In genomic region chr2:59829718-59830117, GRCm38 (mm10) we compare ENCODE assay signal across 9 mouse cellular contexts. TPM values are rescaled to one million over a fixed set of nuclear protein-coding genes. Genes with fewer than 3 reads are reported as not detected.
DNase-seq lines count a peak whose midpoint lies in the region; ATAC-seq lines count a peak whose summit lies in the region.
"Had no signal": no experiment of that assay in that cellular context is flagged by ENCODE, and none has a peak within 500 bp of the region (broad histone marks: within the 10 kb centered on the region; RNA-seq: fewer than 3 reads in every experiment).

No protein-coding gene starts in this region.

- H3K27me3 ChIP-seq in heart, embryonic 10.5 days (ENCODE audit: insufficient read depth, poor library complexity, severe bottlenecking), result no peaks in the 10 kb centered on the region
- no peaks in the 10 kb centered on the region for H3K27me3 ChIP-seq in neural tube, embryonic 11.5 days (ENCODE audit: control insufficient read depth, insufficient read depth, low read length)
- H3K27me3 ChIP-seq in limb, embryonic 12.5 days, result no peaks in the 10 kb centered on the region
- no peaks in the 10 kb centered on the region for H3K27me3 ChIP-seq in stomach, embryonic 15.5 days (replicated peaks)
- H3K27me3 ChIP-seq: liver, embryonic 13.5 days had no signal

- WGBS in heart, embryonic 10.5 days, result 67% methylated on average over 7 of the region's 7 CpGs
- 81% methylated on average over 7 of the region's 7 CpGs for WGBS in neural tube, embryonic 11.5 days
- WGBS in limb, embryonic 12.5 days, result 69% methylated on average over 7 of the region's 7 CpGs
- WGBS in stomach, embryonic 15.5 days, result 73% methylated on average over 7 of the region's 7 CpGs

- peak overlapping the region; percentile 38; the same call in 1 of the 2 replicates for H3K4me3 ChIP-seq in heart, embryonic 10.5 days
- H3K4me3 ChIP-seq in neural tube, embryonic 11.5 days (ENCODE audit: low read depth, low read length), result no peak overlapping the region
- H3K4me3 ChIP-seq in limb, embryonic 12.5 days (replicated peaks), result no peak overlapping the region
- no peak overlapping the region for H3K4me3 ChIP-seq in stomach, embryonic 15.5 days (replicated peaks)
- H3K4me3 ChIP-seq: liver, embryonic 13.5 days had no signal

- H3K9me3 ChIP-seq in heart, embryonic 10.5 days, result no peaks in the 10 kb centered on the region
- no peaks in the 10 kb centered on the region for H3K9me3 ChIP-seq in neural tube, embryonic 11.5 days (ENCODE audit: control insufficient read depth, low read length)
- H3K9me3 ChIP-seq in limb, embryonic 12.5 days, result no peaks in the 10 kb centered on the region
- H3K9me3 ChIP-seq in stomach, embryonic 15.5 days, result no peaks in the 10 kb centered on the region
- H3K9me3 ChIP-seq: liver, embryonic 13.5 days had no signal

- H3K4me2 ChIP-seq in neural tube, embryonic 11.5 days (ENCODE audit: low read depth), result no peak overlapping the region
- H3K4me2 ChIP-seq in limb, embryonic 12.5 days, result no peak overlapping the region
- H3K4me2 ChIP-seq in stomach, embryonic 15.5 days, result no peak overlapping the region
- H3K4me2 ChIP-seq: liver, embryonic 13.5 days had no signal

- no peak for DNase-seq in heart, embryonic 10.5 days (ENCODE audit: low spot score)
- no peak for DNase-seq in heart, adult 18-20 months
- DNase-seq in neural tube, embryonic 11.5 days (ENCODE audit: low spot score), result no peak
- no peak for DNase-seq in neural tube, embryonic 10.5 days (ENCODE audit: extremely low spot score, low spot score)
- no peak for DNase-seq in thymus, postnatal 0 days (ENCODE audit: low spot score)
- DNase-seq in adrenal gland, postnatal 4 days (ENCODE audit: low spot score in 2 of 2), result no peak
- DNase-seq: liver, embryonic 13.5 days had no signal

- peak; percentile 49; the same call in 1 of the 2 replicates for ATAC-seq in neural tube, embryonic 11.5 days (ENCODE audit: insufficient read depth, low FRiP score, low TSS enrichment)
- no peak for ATAC-seq in limb, embryonic 12.5 days (ENCODE audit: insufficient number of reproducible peaks, insufficient read depth, low FRiP score, low TSS enrichment, low read depth)
- no peak for ATAC-seq in stomach, embryonic 15.5 days (ENCODE audit: insufficient read depth, low FRiP score, low read depth)

- H3K27ac ChIP-seq in heart, embryonic 10.5 days, result peak overlapping the region; percentile 90
- H3K27ac ChIP-seq in neural tube, embryonic 11.5 days (ENCODE audit: low read depth, low read length), result 0 out of 2 replicates have a peak overlapping the region, but pooled peaks have one; percentile 4
- peak overlapping the region; percentile 80 for H3K27ac ChIP-seq in limb, embryonic 12.5 days
- peak overlapping the region; percentile 68; the same call in 1 of the 2 replicates for H3K27ac ChIP-seq in stomach, embryonic 15.5 days

- H3K36me3 ChIP-seq in heart, embryonic 10.5 days, result peaks cover 24% of the 10 kb centered on the region
- no peaks in the 10 kb centered on the region for H3K36me3 ChIP-seq in neural tube, embryonic 11.5 days (ENCODE audit: control insufficient read depth, insufficient read depth, low read length)
- peaks cover 64% of the 10 kb centered on the region for H3K36me3 ChIP-seq in limb, embryonic 12.5 days
- H3K36me3 ChIP-seq in stomach, embryonic 15.5 days, result peaks cover 7% of the 10 kb centered on the region; the same call in 1 of the 2 replicates

- H3K9ac ChIP-seq in neural tube, embryonic 11.5 days (ENCODE audit: low read length), result no peak overlapping the region
- no peak overlapping the region for H3K9ac ChIP-seq in limb, embryonic 12.5 days (replicated peaks)
- H3K9ac ChIP-seq in stomach, embryonic 15.5 days, result no peak overlapping the region
- H3K9ac ChIP-seq: liver, embryonic 13.5 days had no signal

- peaks cover 95% of the 10 kb centered on the region for H3K4me1 ChIP-seq in heart, embryonic 10.5 days
- H3K4me1 ChIP-seq in neural tube, embryonic 11.5 days (ENCODE audit: control insufficient read depth, insufficient read depth, low read length), result peaks cover 20% of the 10 kb centered on the region
- H3K4me1 ChIP-seq in limb, embryonic 12.5 days (replicated peaks), result peaks cover 39% of the 10 kb centered on the region
- H3K4me1 ChIP-seq in stomach, embryonic 15.5 days, result peaks cover 20% of the 10 kb centered on the region

RNA-seq across cellular contexts. Expression of gene Wdsub1, which starts 52.7 kb away (rescaled TPM):
- 37.6 and 47.0 TPM in 2 replicates for polyA plus RNA-seq in heart, embryonic 10.5 days (2016; fragmentation: Nextera tagmentation; extraction: Ambion mirVana)
- total RNA-seq in heart, adult 18-20 months (2021), result 10 to 100 TPM; 18.6 to 19.2 TPM
- 20.2 and 20.5 TPM in 2 replicates for polyA plus RNA-seq in neural tube, embryonic 11.5 days (2014; fragmentation: Nextera tagmentation; extraction: Ambion mirVana)
- polyA plus RNA-seq in limb, embryonic 12.5 days (2016; fragmentation: Nextera tagmentation; extraction: Ambion mirVana), result 27.9 and 36.4 TPM in 2 replicates
- polyA plus RNA-seq in stomach, embryonic 15.5 days (2015; fragmentation: Nextera tagmentation; extraction: Ambion mirVana), result 30.0 and 30.6 TPM in 2 replicates
- 16.3 and 19.0 TPM in 2 replicates for polyA plus RNA-seq in thymus, postnatal 0 days (2015; fragmentation: Nextera tagmentation; extraction: Ambion mirVana)
- 10 to 100 TPM; 26.1 to 26.6 TPM for total RNA-seq in adrenal gland, postnatal 4 days (2021)

Comparison
In these comparisons a context has a peak if more than half of its experiments do, and no peak if none do; other contexts are left out.
1. H3K27ac ChIP-seq: peak in every context shown above with its lines; median percentile 90 in heart, embryonic 10.5 days; 80 in limb, embryonic 12.5 days; 68 in stomach, embryonic 15.5 days; 4 in neural tube, embryonic 11.5 days.